ENCODE assay signal across 25 mouse cellular contexts in genomic region chr5:148175091-148175490, GRCm38 (mm10).
A peak's percentile ranks its signal among the peaks of the same experiment; 100 is the strongest.
DNase-seq lines count a peak whose midpoint lies in the region; ATAC-seq and TF ChIP-seq lines count a peak whose summit lies in the region.
"Had no signal": no experiment of that assay in that cellular context is flagged by ENCODE, and none has a peak within 500 bp of the region (broad histone marks: within the 10 kb centered on the region; RNA-seq: fewer than 3 reads in every experiment).

No protein-coding gene starts in this region.

- intact Hi-C loops in left cerebral cortex, adult 2 months (cut with DNase I): no loop called here

- peaks cover 3% of the 10 kb centered on the region; the same call in 1 of the 2 replicates for H3K9me3 ChIP-seq in midbrain, embryonic 11.5 days (ENCODE audit: control insufficient read depth, low read length)
- H3K9me3 ChIP-seq in midbrain, embryonic 14.5 days (ENCODE audit: control insufficient read depth, low read length): 0 out of 2 replicates have a peak, but pooled peaks cover 3% of the 10 kb centered on the region
- peaks cover 5% of the 10 kb centered on the region for H3K9me3 ChIP-seq in heart, embryonic 11.5 days (replicated peaks; ENCODE audit: control insufficient read depth, low read length)
- H3K9me3 ChIP-seq: heart, embryonic 15.5 days had no signal

- peak; percentile 23; the same call in 1 of the 2 replicates for ATAC-seq in midbrain, embryonic 11.5 days (ENCODE audit: low FRiP score)
- ATAC-seq in midbrain, embryonic 14.5 days (ENCODE audit: low FRiP score, low TSS enrichment): no peak
- ATAC-seq in heart, embryonic 11.5 days (replicated peaks; ENCODE audit: insufficient number of reproducible peaks, low FRiP score, low TSS enrichment): no peak
- ATAC-seq: CD4-positive, CD25-positive, alpha-beta regulatory T cell, adult 4 months; hindbrain, postnatal 0 days; inflammation-experienced regulatory T-cells, adult 6 months; intestine, embryonic 16.5 days had no signal

- no peak overlapping the region for H3K27ac ChIP-seq in midbrain, embryonic 11.5 days (ENCODE audit: low read depth, low read length)
- H3K27ac ChIP-seq in midbrain, embryonic 14.5 days (replicated peaks; ENCODE audit: low read depth, low read length): no peak overlapping the region
- no peak overlapping the region for H3K27ac ChIP-seq in heart, embryonic 11.5 days (ENCODE audit: low read depth, low read length)
- H3K27ac ChIP-seq in left cerebral cortex, adult 2 months: no peak overlapping the region
- H3K27ac ChIP-seq: forebrain, embryonic 10.5 days; heart, embryonic 15.5 days; hindbrain, embryonic 14.5 days; hindbrain, postnatal 0 days had no signal

- no peak overlapping the region for H3K4me2 ChIP-seq in midbrain, embryonic 11.5 days
- no peak overlapping the region for H3K4me2 ChIP-seq in midbrain, embryonic 14.5 days (ENCODE audit: low read length)
- H3K4me2 ChIP-seq in heart, embryonic 11.5 days: no peak overlapping the region
- H3K4me2 ChIP-seq: forebrain, embryonic 13.5 days; heart, embryonic 12.5 days; heart, embryonic 15.5 days; hindbrain, embryonic 14.5 days had no signal

- WGBS in midbrain, embryonic 11.5 days: 41% methylated on average over 4 of the region's 4 CpGs
- WGBS in midbrain, embryonic 14.5 days: 35% methylated on average over 4 of the region's 4 CpGs
- WGBS in heart, embryonic 11.5 days (ENCODE audit: insufficient replicate concordance): 59% methylated on average over 4 of the region's 4 CpGs

- H3K36me3 ChIP-seq in midbrain, embryonic 11.5 days (ENCODE audit: control insufficient read depth, insufficient read depth, low read length): no peaks in the 10 kb centered on the region
- no peaks in the 10 kb centered on the region for H3K36me3 ChIP-seq in midbrain, embryonic 14.5 days (ENCODE audit: control insufficient read depth, insufficient read depth, low read length)
- H3K36me3 ChIP-seq in heart, embryonic 11.5 days (ENCODE audit: control insufficient read depth, insufficient read depth, low read length): no peaks in the 10 kb centered on the region
- H3K36me3 ChIP-seq: forebrain, embryonic 10.5 days; heart, embryonic 12.5 days; heart, embryonic 15.5 days had no signal

- H3K27me3 ChIP-seq in midbrain, embryonic 11.5 days (ENCODE audit: control insufficient read depth, insufficient read depth, low read length): no peaks in the 10 kb centered on the region
- no peaks in the 10 kb centered on the region for H3K27me3 ChIP-seq in midbrain, embryonic 14.5 days (ENCODE audit: control insufficient read depth, insufficient read depth, low read length)
- H3K27me3 ChIP-seq in heart, embryonic 11.5 days (ENCODE audit: control insufficient read depth, insufficient read depth, low read length): no peaks in the 10 kb centered on the region
- H3K27me3 ChIP-seq: heart, embryonic 12.5 days; heart, embryonic 15.5 days had no signal

- no peak for TF ChIP-seq CTCF in left cerebral cortex, adult 2 months (IDR thresholded peaks at IDR 0.05)

- no peak for DNase-seq in midbrain, embryonic 11.5 days (ENCODE audit: low spot score, missing footprints)
- no peak for DNase-seq in midbrain, embryonic 14.5 days
- peak; percentile 63 for DNase-seq in embryo, embryonic 10 days (ENCODE audit: low spot score)
- DNase-seq in embryo, embryonic 9.5 days (ENCODE audit: extremely low spot score): peak; percentile 20
- no peak for DNase-seq in left cerebral cortex, adult 2 months (ENCODE audit: extremely low spot score in 1 of 2, low spot score in 2 of 2)
- DNase-seq: adrenal gland, adult 2 months; adrenal gland, postnatal 14 days; cerebellum, adult 11 months; cerebellum, adult 2 months; cerebellum, adult 9-11 months; cerebellum, postnatal 36 days; gastrocnemius, postnatal 10 days; gastrocnemius, postnatal 36 days; heart, postnatal 10 days; heart, postnatal 36 days had no signal

- peaks cover 10% of the 10 kb centered on the region for H3K4me1 ChIP-seq in midbrain, embryonic 11.5 days (ENCODE audit: control insufficient read depth, insufficient read depth, low read length)
- H3K4me1 ChIP-seq in midbrain, embryonic 14.5 days (ENCODE audit: control insufficient read depth, insufficient read depth, low read length): peaks cover 5% of the 10 kb centered on the region; the same call in 1 of the 2 replicates
- no peaks in the 10 kb centered on the region for H3K4me1 ChIP-seq in heart, embryonic 11.5 days (ENCODE audit: control insufficient read depth, insufficient read depth, low read length)
- H3K4me1 ChIP-seq: heart, embryonic 12.5 days; heart, embryonic 15.5 days had no signal

- no peak overlapping the region for H3K9ac ChIP-seq in midbrain, embryonic 11.5 days (ENCODE audit: low read length)
- H3K9ac ChIP-seq in midbrain, embryonic 14.5 days (replicated peaks; ENCODE audit: low read length): no peak overlapping the region
- no peak overlapping the region for H3K9ac ChIP-seq in heart, embryonic 11.5 days (ENCODE audit: low read depth, low read length)
- H3K9ac ChIP-seq: forebrain, embryonic 13.5 days; heart, embryonic 12.5 days; heart, embryonic 15.5 days; hindbrain, embryonic 14.5 days had no signal

- no peak overlapping the region for H3K4me3 ChIP-seq in midbrain, embryonic 11.5 days (ENCODE audit: low read depth, low read length)
- no peak overlapping the region for H3K4me3 ChIP-seq in midbrain, embryonic 14.5 days (replicated peaks; ENCODE audit: low read depth, low read length)
- H3K4me3 ChIP-seq in heart, embryonic 11.5 days (ENCODE audit: low read depth, low read length): no peak overlapping the region
- no peak overlapping the region for H3K4me3 ChIP-seq in left cerebral cortex, adult 2 months
- H3K4me3 ChIP-seq: forebrain, embryonic 10.5 days; forebrain, embryonic 13.5 days; heart, embryonic 12.5 days; heart, embryonic 15.5 days had no signal

Comparison
In these comparisons a context has a peak if more than half of its experiments do, and no peak if none do; other contexts are left out.
1. DNase-seq: peak in embryo, embryonic 10 days (single experiment) and embryo, embryonic 9.5 days (single experiment); none in midbrain, embryonic 11.5 days (single experiment), midbrain, embryonic 14.5 days (single experiment) and left cerebral cortex, adult 2 months (0 of 2).